Mouse (Mus musculus): ENCODE results near the gene Wfdc6b.
A peak's percentile ranks its signal among the peaks of the same experiment; 100 is the strongest.
"Not testable (repeated sequence)": the region's sequence is repeated elsewhere in the genome, so short reads cannot be mapped to it uniquely, and the experiment has no call there.

Gene Wfdc6b

GRCm38 (mm10) chr2:164613471-164613870, at the start of gene Wfdc6b, which contains the start of gene Wfdc8:
Wfdc6b (plus strand) TSS chr2:164613522.
Wfdc8 (minus strand) TSS chr2:164613626.
- DNase-seq (ENCODE audit: low spot score): not testable (repeated sequence)

GRCm38 (mm10) chr2:164564346-164564745, 49.0 kb upstream of the Wfdc6b start:
- no peak for DNase-seq (ENCODE audit: low spot score)

GRCm38 (mm10) chr2:164566997-164567396, 46.3 kb upstream of the Wfdc6b start:
- DNase-seq (ENCODE audit: low spot score): no peak

GRCm38 (mm10) chr2:164567460-164567859, 45.9 kb upstream of the Wfdc6b start:
- no peak for DNase-seq (ENCODE audit: low spot score)

GRCm38 (mm10) chr2:164573359-164573758, 40.0 kb upstream of the Wfdc6b start, which contains the start of gene Spint3:
Spint3 (minus strand) TSS chr2:164573459.
- DNase-seq (ENCODE audit: low spot score): not testable (repeated sequence)

GRCm38 (mm10) chr2:164585025-164585725, 28.1 kb upstream of the Wfdc6b start, which contains the start of gene Wfdc6a:
Wfdc6a (minus strand) TSS chr2:164585447.
- not testable (repeated sequence) for DNase-seq (ENCODE audit: low spot score)

GRCm38 (mm10) chr2:164592014-164592413, 21.3 kb upstream of the Wfdc6b start:
- DNase-seq (ENCODE audit: low spot score): peak; percentile 54

- DNase-seq (ENCODE audit: low spot score): no peak
Measured at GRCm38 (mm10) chr2:164593494-164593893, 19.8 kb upstream of the Wfdc6b start, which contains the start of gene Eppin. Eppin (minus strand) TSS chr2:164593594.

- DNase-seq (ENCODE audit: low spot score): no peak
Measured at GRCm38 (mm10) chr2:164600179-164600578, 13.1 kb upstream of the Wfdc6b start.

GRCm38 (mm10) chr2:164603482-164603881, 9.8 kb upstream of the Wfdc6b start:
- DNase-seq (ENCODE audit: low spot score): no peak

- no peak for DNase-seq (ENCODE audit: low spot score)
Measured at GRCm38 (mm10) chr2:164604411-164604810, 8.9 kb upstream of the Wfdc6b start.

- DNase-seq (ENCODE audit: low spot score): no peak
Measured at GRCm38 (mm10) chr2:164608781-164609180, 4.5 kb upstream of the Wfdc6b start.

- no peak for DNase-seq (ENCODE audit: low spot score)
Measured at GRCm38 (mm10) chr2:164615386-164615785, 2.1 kb downstream of the Wfdc6b start.

GRCm38 (mm10) chr2:164619050-164619449, 5.7 kb downstream of the Wfdc6b start:
- DNase-seq (ENCODE audit: low spot score): no peak

- DNase-seq (ENCODE audit: low spot score): no peak
Measured at GRCm38 (mm10) chr2:164621775-164622174, 8.5 kb downstream of the Wfdc6b start.

- DNase-seq (ENCODE audit: low spot score): no peak
Measured at GRCm38 (mm10) chr2:164635266-164635665, 21.9 kb downstream of the Wfdc6b start.

GRCm38 (mm10) chr2:164638696-164639095, 25.4 kb downstream of the Wfdc6b start, which contains the start of gene Wfdc16:
Wfdc16 (minus strand) TSS chr2:164638796.
- no peak for DNase-seq (ENCODE audit: low spot score)

- DNase-seq (ENCODE audit: low spot score): no peak
Measured at GRCm38 (mm10) chr2:164641129-164641528, 27.8 kb downstream of the Wfdc6b start.

- DNase-seq (ENCODE audit: low spot score): no peak
Measured at GRCm38 (mm10) chr2:164641881-164642673, 28.8 kb downstream of the Wfdc6b start.

GRCm38 (mm10) chr2:164655858-164656257, 42.5 kb downstream of the Wfdc6b start, which contains the start of gene Wfdc10:
Wfdc10 (plus strand) TSS chr2:164656046.
- DNase-seq (ENCODE audit: low spot score): no peak

- no peak for DNase-seq (ENCODE audit: low spot score)
Measured at GRCm38 (mm10) chr2:164656483-164656882, 43.2 kb downstream of the Wfdc6b start, which contains the start of gene Wfdc9. Wfdc9 (minus strand) TSS chr2:164656583.

GRCm38 (mm10) chr2:164664851-164665250, 51.5 kb downstream of the Wfdc6b start:
- DNase-seq (ENCODE audit: low spot score): no peak

All from MN1 (cell line).